Mouse (Mus musculus) kidney, adult 2 months (tissue): ENCODE measurements around the gene Tex46.

Source experiments
- CTCF ChIP-seq: fragments of 200-500 bp; conservative IDR thresholded peaks from 2 replicates; pipeline ENCODE4 v1.5.1; 2011; ENCODE audit warnings: low read depth, mild to moderate bottlenecking, control low read depth, low read length, moderate library complexity, mixed read lengths; ENCODE audit not compliant: insufficient read depth, insufficient read length
- POLR2A ChIP-seq: fragments of 200-500 bp; IDR thresholded peaks from one replicate; pipeline ENCODE4 v1.6.1; 2011; ENCODE audit warnings: low read depth, low read length, control low read depth

- no peak for TF ChIP-seq CTCF
- TF ChIP-seq POLR2A = no peak
These were observed 41.8 kb downstream of the Tex46 start for GRCm38 (mm10) chr4:136651882-136652527.
